Mouse (Mus musculus) embryonic facial prominence, embryonic 11.5 days (tissue): ENCODE results near the gene Tmem201. TPM values are rescaled to one million over a fixed set of nuclear protein-coding genes. Genes with fewer than 3 reads are reported as not detected.

Experiments
- ATAC-seq: fragments of 200-750 bp; cut with Nextera tagmentation; replicated peaks from 2 replicates; pipeline ENCODE4 v1.8.0; 2017; ENCODE audit warnings: low read depth; ENCODE audit not compliant: insufficient number of reproducible peaks, low FRiP score, low TSS enrichment
- DNase-seq: peaks from one replicate; pipeline ENCODE4 v3.0.0-alpha.2; 2015; ENCODE audit warnings: low spot score
- H3K27ac ChIP-seq: fragments of 300-500 bp; sonication (generic); replicated peaks from 2 replicates; pipeline ENCODE4 v1.5.1; 2014; ENCODE audit warnings: mild to moderate bottlenecking, low read depth, low read length, control low read depth
- H3K27me3 ChIP-seq: fragments of 300-500 bp; sonication (generic); 2 replicates; pipeline ENCODE4 v1.6.1; 2014; ENCODE audit warnings: mild to moderate bottlenecking, low read length, moderate library complexity, mixed read lengths; ENCODE audit not compliant: control insufficient read depth, insufficient read depth
- H3K36me3 ChIP-seq: fragments of 300-500 bp; sonication (generic); replicated peaks from 2 replicates; pipeline ENCODE4 v1.6.1; 2014; ENCODE audit warnings: low read depth, mild to moderate bottlenecking, low read length, moderate library complexity, mixed read lengths; ENCODE audit not compliant: control insufficient read depth, insufficient read depth
- H3K4me1 ChIP-seq: fragments of 300-500 bp; sonication (generic); 2 replicates; pipeline ENCODE4 v1.6.1; 2014; ENCODE audit warnings: low read length, mixed read lengths; ENCODE audit not compliant: control insufficient read depth, insufficient read depth
- H3K4me2 ChIP-seq: fragments of 300-500 bp; sonication (generic); 2 replicates; pipeline ENCODE4 v1.6.1; 2014; ENCODE audit warnings: low read depth, mild to moderate bottlenecking, control low read depth, low read length, moderate library complexity
- H3K4me3 ChIP-seq: fragments of 300-500 bp; sonication (generic); 2 replicates; pipeline ENCODE4 v1.5.1; 2014; ENCODE audit warnings: low read depth, low read length, control low read depth
- H3K9ac ChIP-seq: fragments of 300-500 bp; sonication (generic); replicated peaks from 2 replicates; pipeline ENCODE4 v1.6.1; 2014; ENCODE audit warnings: mild to moderate bottlenecking, control low read depth, low read length
- H3K9me3 ChIP-seq: fragments of 300-500 bp; sonication (generic); replicated peaks from 2 replicates; pipeline ENCODE4 v1.6.1; 2016; ENCODE audit warnings: mild to moderate bottlenecking, low read length, inconsistent platforms, mixed read lengths; ENCODE audit not compliant: control insufficient read depth
- WGBS: fragments of 180-500 bp; shearing (Covaris S2); extraction: QIAGEN DNeasy Blood & Tissue Kit; methylation state at CpG from one replicate; pipeline ENCODE4 v1.1.7; 2014; 5-methylcytosine and 5-hydroxymethylcytosine counted together
- polyA plus RNA-seq: library from polyadenylated mRNA; unstranded; fragments of >200 nt; fragmentation: Nextera tagmentation; extraction: Ambion mirVana; gene quantifications from 2 replicates; pipeline ENCODE4 v1.2.1, GENCODE M21; 2014

Gene Tmem201
- polyA plus RNA-seq, 1 experiment from 2014 or later, result 17.5 TPM

DNA sequence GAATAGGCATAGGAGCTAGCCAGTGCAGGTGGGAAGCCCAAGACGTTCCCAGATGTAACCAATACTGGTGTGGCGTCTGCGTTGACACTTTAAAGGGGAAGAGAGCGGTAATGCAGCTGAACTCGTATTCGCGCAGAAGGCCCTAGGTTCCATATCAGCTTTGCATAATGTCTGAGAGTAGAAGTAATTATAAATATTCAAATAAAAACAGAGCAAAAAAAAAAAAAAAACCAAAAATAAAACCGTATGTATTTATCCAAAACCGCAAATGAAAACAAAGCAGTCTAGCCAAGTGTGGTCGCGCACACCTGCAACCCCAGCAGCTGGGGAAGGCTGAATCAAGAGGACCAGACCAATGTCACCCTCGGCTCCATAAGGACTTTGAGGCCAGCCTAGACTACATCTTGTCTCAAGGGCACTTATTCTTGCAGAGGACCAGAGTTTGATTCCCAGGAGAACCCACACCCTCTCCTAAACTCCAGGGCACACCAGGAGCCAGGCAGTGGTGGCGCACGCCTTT lies 4.2 kb upstream of the Tmem201 start:
- 93% methylated on average over 14 of the region's 14 CpGs for WGBS
- no peaks in the 10 kb centered on the region for H3K36me3 ChIP-seq

DNA sequence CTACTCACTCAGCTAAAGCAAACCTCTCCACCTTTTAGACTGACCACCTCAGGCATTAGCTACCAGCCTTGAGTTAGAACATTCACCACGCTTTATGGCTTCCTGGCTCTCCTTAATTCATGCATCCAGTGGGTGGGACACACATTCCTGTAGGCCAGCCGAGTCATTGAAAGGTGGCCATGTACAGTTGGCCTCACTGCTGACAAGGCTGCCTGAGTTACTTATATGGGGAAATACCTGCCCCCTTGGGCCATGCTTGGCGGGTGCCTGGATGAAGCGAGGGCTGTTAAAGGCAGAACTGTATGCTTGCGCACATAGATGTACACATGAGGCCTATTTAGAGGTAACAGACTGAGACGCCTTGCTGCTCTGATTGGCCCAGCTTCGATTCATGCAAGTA lies 2.5 kb upstream of the Tmem201 start:
- Histone ChIP-seq H3K4me2 (no peak overlapping the region), H3K9ac (no peak overlapping the region), H3K27me3 (no peaks in the 10 kb centered on the region), H3K4me1 (no peaks in the 10 kb centered on the region; the same call in 1 of the 2 replicates), H3K4me3 (no peak overlapping the region), H3K36me3 (no peaks in the 10 kb centered on the region), H3K9me3 (no peaks in the 10 kb centered on the region), H3K27ac (no peak overlapping the region)
- no peak for ATAC-seq
- DNase-seq, result no peak
- 89% methylated on average over 7 of the region's 7 CpGs for WGBS

More for the DNA sequence above, 4.2 kb upstream of the Tmem201 start:
- no peak overlapping the region for H3K4me2 ChIP-seq
- no peak for DNase-seq
- H3K4me3 ChIP-seq, result no peak overlapping the region
- H3K4me1 ChIP-seq, result no peaks in the 10 kb centered on the region
- no peaks in the 10 kb centered on the region for H3K9me3 ChIP-seq
- no peak for ATAC-seq
- H3K9ac ChIP-seq, result no peak overlapping the region
- no peak overlapping the region for H3K27ac ChIP-seq
- no peaks in the 10 kb centered on the region for H3K27me3 ChIP-seq

DNA sequence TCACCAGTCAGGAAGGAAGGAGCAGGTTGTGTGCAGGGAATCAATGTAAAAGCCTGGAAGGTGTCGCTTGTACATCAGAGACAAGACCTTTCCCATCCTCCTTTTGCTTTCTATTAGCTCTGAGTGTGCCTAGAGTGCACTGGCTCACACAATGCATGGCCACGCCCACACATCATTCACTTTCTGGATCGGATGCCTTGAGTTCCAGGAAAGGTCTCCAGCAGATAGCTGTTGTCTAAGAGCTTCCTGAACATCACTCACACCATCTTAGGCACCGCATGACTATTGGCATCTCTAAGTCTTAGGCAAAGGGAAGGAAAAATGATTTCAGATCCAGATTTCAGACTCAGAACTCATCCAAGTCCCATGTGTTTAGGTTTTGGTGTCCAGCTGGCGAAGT lies 1.6 kb upstream of the Tmem201 start:
- 89% methylated on average over 5 of the region's 5 CpGs for WGBS
- Histone ChIP-seq H3K4me2 (no peak overlapping the region), H3K9me3 (no peaks in the 10 kb centered on the region), H3K9ac (no peak overlapping the region), H3K27ac (no peak overlapping the region), H3K4me1 (no peaks in the 10 kb centered on the region; the same call in 1 of the 2 replicates), H3K4me3 (no peak overlapping the region), H3K27me3 (no peaks in the 10 kb centered on the region), H3K36me3 (no peaks in the 10 kb centered on the region)
- DNase-seq, result no peak
- no peak for ATAC-seq

DNA sequence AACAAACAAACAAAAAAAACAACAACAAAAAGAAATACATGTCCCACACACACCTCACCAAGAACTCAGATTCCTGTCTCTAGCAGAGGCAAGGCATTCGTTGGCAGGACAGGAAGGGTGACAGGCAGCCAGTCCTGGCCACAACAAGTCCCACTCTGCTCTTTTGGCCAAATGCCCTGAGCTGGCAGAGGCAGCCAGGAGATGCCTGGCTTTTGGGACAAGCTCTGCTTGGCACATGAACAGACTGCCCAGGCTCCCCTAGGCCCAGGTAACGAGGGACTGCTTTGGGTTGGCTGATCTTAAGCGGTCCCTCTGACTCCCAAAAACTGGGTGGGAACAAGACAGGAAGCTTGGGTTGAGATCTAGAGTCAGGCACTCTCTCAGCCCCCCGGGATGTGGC lies 1.3 kb downstream of the Tmem201 start:
- Histone ChIP-seq H3K9ac (peak overlapping the region; percentile 93), H3K36me3 (peaks cover 3% of the 10 kb centered on the region; the same call in 1 of the 2 replicates), H3K4me1 (peaks cover 4% of the 10 kb centered on the region), H3K4me3 (peak overlapping the region; percentile 90), H3K27ac (no peak overlapping the region), H3K9me3 (no peaks in the 10 kb centered on the region), H3K27me3 (no peaks in the 10 kb centered on the region), H3K4me2 (peak overlapping the region; percentile 95)
- 50% methylated on average over 4 of the region's 4 CpGs for WGBS
- DNase-seq (no peak), ATAC-seq (no peak)

DNA sequence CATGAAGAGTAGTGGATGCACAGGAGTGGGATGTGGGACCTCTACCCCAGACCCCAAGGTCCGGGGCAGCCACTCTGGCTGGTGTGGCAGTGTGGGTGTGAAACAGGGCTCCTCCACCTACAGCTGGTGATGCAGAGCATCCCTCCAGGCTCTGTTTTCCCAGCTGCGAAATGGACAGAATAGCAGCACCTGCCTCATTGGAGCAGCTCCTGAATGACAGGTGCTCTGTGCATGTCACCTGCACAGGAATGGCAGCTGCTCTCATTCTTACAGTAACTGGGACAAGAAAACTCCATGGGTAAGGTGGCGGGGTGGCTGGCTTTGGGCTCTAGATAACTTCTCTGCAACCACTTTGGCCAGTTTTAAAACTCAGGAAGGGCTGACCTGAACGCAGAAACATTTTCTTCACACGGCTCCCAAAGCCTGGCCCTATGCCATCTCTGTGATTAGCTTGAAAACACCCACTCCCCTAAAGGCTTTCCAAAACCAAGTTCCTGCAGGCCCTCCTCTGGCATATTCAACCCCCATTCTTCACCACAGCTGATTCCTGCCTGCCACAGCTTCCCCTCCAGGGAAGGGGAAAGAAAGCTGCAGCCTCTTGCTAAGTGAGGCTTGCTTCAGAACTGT lies 2.1 kb downstream of the Tmem201 start:
- Histone ChIP-seq H3K9me3 (no peaks in the 10 kb centered on the region), H3K4me3 (no peak overlapping the region), H3K4me1 (peaks cover 4% of the 10 kb centered on the region), H3K27ac (no peak overlapping the region), H3K36me3 (peaks cover 5% of the 10 kb centered on the region), H3K27me3 (no peaks in the 10 kb centered on the region), H3K4me2 (no peak overlapping the region), H3K9ac (no peak overlapping the region)
- DNase-seq (no peak), ATAC-seq (no peak)
- WGBS, result 86% methylated on average over 5 of the region's 5 CpGs

DNA sequence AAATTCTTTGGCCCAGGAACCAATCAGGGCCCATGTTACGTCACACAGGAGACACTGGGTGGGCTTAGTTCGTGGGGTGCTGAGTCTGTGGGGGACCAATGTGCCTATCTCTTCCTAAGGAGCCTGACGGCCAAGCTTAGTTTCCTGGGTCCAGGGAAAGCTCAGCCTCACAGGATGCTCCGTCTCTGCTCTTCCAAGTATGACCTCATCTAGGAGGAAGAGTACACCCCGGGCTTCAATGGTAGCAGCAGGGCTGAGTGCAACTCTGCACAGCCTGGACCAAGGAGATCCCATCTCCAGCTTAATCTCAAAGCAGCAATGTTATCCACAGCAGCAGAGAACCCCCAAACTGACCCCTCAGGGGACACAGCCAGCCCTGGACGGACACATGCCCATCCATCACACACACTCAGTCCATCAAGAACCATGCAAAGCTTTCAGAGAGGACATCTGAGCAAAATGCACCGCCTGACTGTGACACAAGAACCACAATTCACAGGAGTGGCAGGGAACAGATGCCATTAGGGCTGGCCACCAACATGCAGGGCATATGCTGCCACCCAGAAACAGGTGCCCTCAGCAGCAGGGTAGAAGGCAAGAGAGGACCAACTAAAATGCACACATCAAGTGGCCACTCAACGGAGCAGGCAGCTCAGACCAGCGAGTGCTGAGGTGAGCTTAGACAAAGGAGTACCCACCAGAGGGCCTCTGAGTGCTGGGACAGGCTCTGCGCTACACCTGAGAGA lies 2.9 kb downstream of the Tmem201 start:
- DNase-seq (no peak), ATAC-seq (no peak)
- no peaks in the 10 kb centered on the region for H3K9me3 ChIP-seq
- peaks cover 8% of the 10 kb centered on the region for H3K36me3 ChIP-seq
- no peak overlapping the region for H3K9ac ChIP-seq
- H3K27ac ChIP-seq, result no peak overlapping the region
- H3K4me1 ChIP-seq, result peaks cover 4% of the 10 kb centered on the region
- H3K4me3 ChIP-seq, result no peak overlapping the region
- WGBS, result 82% methylated on average over 10 of the region's 10 CpGs
- H3K4me2 ChIP-seq, result no peak overlapping the region
- H3K27me3 ChIP-seq, result no peaks in the 10 kb centered on the region

DNA sequence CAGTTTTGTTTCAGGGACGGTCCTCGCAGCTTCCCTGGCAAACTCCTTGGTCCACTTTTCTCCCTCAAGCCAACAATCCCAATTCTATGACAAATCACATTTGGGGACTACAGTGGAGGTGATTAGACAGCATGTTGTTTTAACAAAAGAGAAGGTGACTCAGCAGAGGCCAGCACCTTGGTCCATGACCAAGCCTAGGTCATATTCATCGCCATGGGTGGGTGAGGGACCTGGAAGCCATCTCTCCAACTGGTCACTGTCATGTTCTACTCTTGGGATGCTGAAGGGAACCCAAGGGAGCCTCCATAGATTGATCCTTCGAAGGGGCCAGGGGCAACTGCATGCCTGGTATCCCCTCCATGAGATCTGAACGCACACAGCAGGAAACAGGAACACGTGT lies 3.6 kb downstream of the Tmem201 start:
- no peaks in the 10 kb centered on the region for H3K27me3 ChIP-seq
- H3K4me1 ChIP-seq, result peaks cover 4% of the 10 kb centered on the region
- no peak for ATAC-seq
- no peak overlapping the region for H3K4me2 ChIP-seq
- DNase-seq, result no peak
- no peak overlapping the region for H3K9ac ChIP-seq
- H3K36me3 ChIP-seq, result peaks cover 11% of the 10 kb centered on the region
- no peak overlapping the region for H3K27ac ChIP-seq
- no peaks in the 10 kb centered on the region for H3K9me3 ChIP-seq
- no peak overlapping the region for H3K4me3 ChIP-seq
- WGBS, result 83% methylated on average over 6 of the region's 6 CpGs

DNA sequence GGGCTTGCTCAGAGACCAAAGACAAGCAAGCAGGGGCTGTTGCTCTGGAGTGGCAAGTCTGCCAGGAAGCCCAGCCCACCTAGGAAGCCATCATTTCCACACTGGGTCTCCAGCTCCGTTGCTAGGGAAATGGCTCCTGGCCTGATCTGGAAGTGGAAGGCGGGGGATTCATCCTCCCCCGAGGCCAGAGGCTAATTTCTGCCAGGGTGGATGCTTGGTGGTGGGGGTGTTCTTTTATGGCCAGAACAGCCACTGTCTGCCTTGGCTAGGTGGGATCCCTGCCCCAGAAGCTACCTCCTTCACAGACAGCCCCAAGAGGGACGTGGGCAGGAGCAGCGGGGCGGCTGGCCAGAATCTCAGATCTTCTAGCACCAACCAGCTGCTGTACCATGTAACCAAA lies 4.1 kb downstream of the Tmem201 start:
- H3K9ac ChIP-seq, result peak overlapping the region; percentile 47
- H3K27ac ChIP-seq, result no peak overlapping the region
- H3K4me3 ChIP-seq, result no peak overlapping the region
- no peak overlapping the region for H3K4me2 ChIP-seq
- peaks cover 4% of the 10 kb centered on the region for H3K4me1 ChIP-seq
- no peaks in the 10 kb centered on the region for H3K27me3 ChIP-seq
- WGBS, result 50% methylated on average over 6 of the region's 6 CpGs
- H3K36me3 ChIP-seq, result peaks cover 16% of the 10 kb centered on the region
- no peak for ATAC-seq
- no peak for DNase-seq
- H3K9me3 ChIP-seq, result no peaks in the 10 kb centered on the region
